Mouse (Mus musculus) adrenal gland (tissue): ENCODE measurements around the gene Mid1.
"Not testable (repeated sequence)": the region's sequence is repeated elsewhere in the genome, so short reads cannot be mapped to it uniquely, and the experiment has no call there.

Experiments used
- intact Hi-C: fragments of 180-260 bp; cut with DNase I; formaldehyde crosslinking; loops from one replicate; pipeline ENCODE4 v1.15.1; 2025

Mid1 gene

GRCm38 (mm10) chrX:169999226-169999883, 314.4 kb downstream of the Mid1 start:
- intact Hi-C loops: not testable (repeated sequence)

GRCm38 (mm10) chrX:169999912-170000641, 315.1 kb downstream of the Mid1 start:
- intact Hi-C loops: not testable (repeated sequence)

DNA sequence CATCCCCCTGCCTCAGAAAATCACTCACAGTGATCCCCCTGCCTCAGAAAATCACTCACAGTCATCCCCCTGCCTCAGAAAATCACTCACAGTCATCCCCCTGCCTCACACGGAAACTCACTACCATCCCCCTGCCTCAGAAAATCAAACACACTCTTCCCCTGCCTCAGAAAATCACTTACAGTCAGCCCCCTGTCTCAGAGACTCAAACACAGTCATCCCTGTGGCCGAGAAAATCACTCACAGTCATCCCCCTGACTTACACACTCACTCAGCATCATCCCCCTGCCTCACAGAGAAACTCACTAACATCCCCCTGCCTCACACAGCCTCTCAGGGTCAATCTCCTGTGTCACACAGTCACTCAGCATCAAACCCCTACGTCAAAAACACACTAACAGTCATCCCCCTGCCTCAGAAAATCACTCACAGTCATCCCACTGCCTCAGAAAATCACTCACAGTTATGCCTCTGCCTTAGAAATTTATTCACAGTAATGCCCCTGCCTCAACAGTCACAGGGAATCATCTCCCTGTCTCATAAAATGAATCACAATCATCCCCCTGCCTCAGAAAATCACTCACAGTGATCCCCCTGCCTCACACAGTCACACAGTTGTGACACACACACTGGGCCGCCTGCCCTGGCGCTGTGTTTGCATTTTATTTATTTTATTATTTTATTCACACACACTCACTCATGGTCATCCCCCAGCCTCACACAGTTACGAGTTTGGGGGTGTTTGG, 315.8 kb downstream of the Mid1 start:
- intact Hi-C loops: not testable (repeated sequence)

DNA sequence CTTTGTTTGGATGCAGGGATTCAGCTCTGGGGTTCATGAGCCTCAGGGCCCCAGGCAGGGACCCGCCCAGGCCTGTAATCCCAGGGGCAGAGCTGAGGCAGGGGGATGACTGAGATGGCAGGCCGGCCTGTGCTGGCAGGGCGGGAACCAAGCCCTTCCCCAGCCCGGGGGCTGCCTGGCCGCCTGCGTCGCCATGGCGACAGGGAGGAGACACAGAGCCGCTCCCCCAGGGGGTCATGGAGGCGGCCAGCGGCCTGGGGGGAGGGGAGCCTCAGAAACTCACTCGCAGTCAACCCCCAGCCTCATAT, 316.3 kb downstream of the Mid1 start:
- intact Hi-C loops: not testable (repeated sequence)

GRCm38 (mm10) chrX:170002510-170003197, 317.7 kb downstream of the Mid1 start:
- intact Hi-C loops: not testable (repeated sequence)

DNA sequence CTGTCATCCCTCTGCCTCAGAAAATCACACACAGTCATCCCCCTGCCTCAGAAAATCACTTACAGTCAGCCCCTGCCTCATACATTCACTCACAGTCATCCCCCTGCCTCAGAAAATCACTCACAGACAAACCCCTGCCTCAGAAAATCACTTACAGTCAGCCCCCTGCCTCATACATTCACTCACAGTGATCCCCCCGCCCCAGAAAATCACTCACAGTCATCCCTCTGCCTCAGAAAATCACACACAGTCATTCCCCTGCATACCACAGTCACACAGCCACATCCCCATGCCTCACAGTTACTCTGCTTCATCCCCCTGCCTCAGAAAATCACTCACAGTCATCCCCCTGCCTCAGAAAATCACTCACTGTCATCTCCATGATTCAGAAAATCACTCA, 318.5 kb downstream of the Mid1 start:
- intact Hi-C loops: not testable (repeated sequence)

- intact Hi-C loops: not testable (repeated sequence)
Observed at GRCm38 (mm10) chrX:170004236-170004635, 319.2 kb downstream of the Mid1 start.

DNA sequence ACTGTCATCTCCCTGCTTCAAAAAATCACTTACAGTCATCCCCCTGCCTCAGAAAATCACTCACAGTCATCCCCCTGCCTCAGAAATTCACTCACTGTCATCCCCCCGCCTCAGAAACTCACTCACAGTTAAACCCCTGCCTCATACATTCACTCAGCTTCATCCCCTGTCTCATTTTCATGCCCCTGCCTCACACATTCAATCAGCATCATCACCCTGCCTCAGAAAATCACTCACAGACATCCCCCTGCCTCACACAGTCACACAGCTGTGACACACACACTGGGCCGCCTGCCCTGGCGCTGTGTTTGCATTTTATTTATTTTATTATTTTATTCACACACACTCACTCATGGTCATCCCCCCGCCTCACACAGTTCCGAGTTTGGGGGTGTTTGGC, 319.8 kb downstream of the Mid1 start:
- intact Hi-C loops: not testable (repeated sequence)

GRCm38 (mm10) chrX:170005194-170005593, 320.2 kb downstream of the Mid1 start:
- intact Hi-C loops: not testable (repeated sequence)

- intact Hi-C loops: not testable (repeated sequence)
Observed at GRCm38 (mm10) chrX:170005695-170006297, 320.8 kb downstream of the Mid1 start.

GRCm38 (mm10) chrX:170006694-170007247, 321.8 kb downstream of the Mid1 start:
- intact Hi-C loops: not testable (repeated sequence)

- intact Hi-C loops: not testable (repeated sequence)
Observed at GRCm38 (mm10) chrX:170007375-170008178, 322.6 kb downstream of the Mid1 start.

GRCm38 (mm10) chrX:170008179-170008467, 323.1 kb downstream of the Mid1 start:
- intact Hi-C loops: not testable (repeated sequence)

DNA sequence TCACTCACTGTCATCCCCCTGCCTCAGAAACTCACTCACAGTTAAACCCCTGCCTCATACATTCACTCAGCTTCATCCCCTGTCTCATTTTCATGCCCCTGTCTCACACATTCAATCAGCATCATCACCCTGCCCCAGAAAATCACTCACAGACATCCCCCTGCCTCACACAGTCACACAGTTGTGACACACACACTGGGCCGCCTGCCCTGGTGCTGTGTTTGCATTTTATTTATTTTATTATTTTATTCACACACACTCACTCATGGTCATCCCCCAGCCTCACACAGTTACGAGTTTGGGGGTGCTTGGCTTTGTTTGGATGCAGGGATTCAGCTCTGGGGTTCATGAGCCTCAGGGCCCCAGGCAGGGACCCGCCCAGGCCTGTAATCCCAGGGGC, 323.6 kb downstream of the Mid1 start:
- intact Hi-C loops: not testable (repeated sequence)

- intact Hi-C loops: not testable (repeated sequence)
Observed at GRCm38 (mm10) chrX:170009016-170009750, 324.2 kb downstream of the Mid1 start, which contains the start of gene Gm21887. Gene Gm21887 (plus strand): TSS chrX:170009659.

- intact Hi-C loops: loop anchor here (2.0 kb wide), 2 partner anchors 15 to 33 kb away; no protein-coding TSS in a partner anchor
Observed at GRCm38 (mm10) chrX:170009801-170010221, 324.8 kb downstream of the Mid1 start.

GRCm38 (mm10) chrX:170010581-170011528, 325.9 kb downstream of the Mid1 start:
- intact Hi-C loops: loop anchor here (2.0 kb wide), 2 partner anchors 16 to 34 kb away; no protein-coding TSS in a partner anchor

DNA sequence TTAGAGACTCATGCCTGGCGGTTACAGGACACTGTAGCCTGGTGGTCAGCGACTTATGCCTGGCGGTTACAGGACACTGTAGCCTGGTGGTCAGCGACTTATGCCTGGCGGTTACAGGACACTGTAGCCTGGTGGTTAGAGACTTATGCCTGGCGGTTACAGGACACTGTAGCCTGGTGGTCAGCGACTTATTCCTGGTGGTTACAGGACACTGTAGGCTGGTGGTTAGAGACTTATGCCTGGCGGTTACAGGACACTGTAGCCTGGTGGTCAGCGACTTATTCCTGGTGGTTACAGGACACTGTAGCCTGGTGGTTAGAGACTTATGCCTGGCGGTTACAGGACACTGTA, 326.5 kb downstream of the Mid1 start:
- intact Hi-C loops: loop anchor here (2.0 kb wide), 2 partner anchors 17 to 35 kb away; no protein-coding TSS in a partner anchor
